Mouse (Mus musculus) cerebellum, postnatal 36 days (tissue): ENCODE results near the gene Rab5b.

Experiments used
- DNase-seq, 2 experiments: peaks; one replicate each; pipeline ENCODE4 v3.0.0; 2021 to 2022; ENCODE audit warnings: mixed read lengths in 2 of 2

Gene Rab5b

GRCm38 (mm10) chr10:128697072-128697725 lies 1.1 kb upstream of the Rab5b start:
- DNase-seq = no peak

DNA sequence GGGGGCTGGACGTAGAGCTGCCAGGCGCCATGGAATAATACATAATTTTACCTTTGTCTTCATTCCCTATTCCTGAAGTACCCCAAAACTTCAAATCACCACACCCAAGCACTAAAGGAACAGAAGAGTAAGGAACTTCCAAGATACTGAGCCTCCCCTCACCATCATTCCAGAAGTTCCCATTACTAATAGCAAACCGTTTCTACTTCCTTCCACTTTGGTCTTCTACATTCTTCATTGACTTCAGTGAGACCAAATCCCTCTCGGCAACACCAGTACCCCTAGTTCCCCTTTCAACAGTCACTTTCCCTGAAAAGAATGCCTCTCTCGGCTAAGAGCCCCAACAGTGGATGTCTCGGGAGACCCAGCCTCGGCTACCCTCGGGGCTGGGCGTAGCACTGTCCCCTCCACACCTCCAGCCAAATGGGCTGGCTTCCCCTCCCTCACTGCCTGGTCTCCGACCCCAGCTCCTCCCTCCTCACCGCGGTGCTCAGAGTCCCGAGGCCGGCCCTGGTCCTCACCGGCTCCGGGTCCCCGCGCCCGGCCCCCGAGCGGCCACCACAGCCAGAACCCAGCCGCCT lies 563 bp downstream of the Rab5b start:
- no peak for DNase-seq

DNA sequence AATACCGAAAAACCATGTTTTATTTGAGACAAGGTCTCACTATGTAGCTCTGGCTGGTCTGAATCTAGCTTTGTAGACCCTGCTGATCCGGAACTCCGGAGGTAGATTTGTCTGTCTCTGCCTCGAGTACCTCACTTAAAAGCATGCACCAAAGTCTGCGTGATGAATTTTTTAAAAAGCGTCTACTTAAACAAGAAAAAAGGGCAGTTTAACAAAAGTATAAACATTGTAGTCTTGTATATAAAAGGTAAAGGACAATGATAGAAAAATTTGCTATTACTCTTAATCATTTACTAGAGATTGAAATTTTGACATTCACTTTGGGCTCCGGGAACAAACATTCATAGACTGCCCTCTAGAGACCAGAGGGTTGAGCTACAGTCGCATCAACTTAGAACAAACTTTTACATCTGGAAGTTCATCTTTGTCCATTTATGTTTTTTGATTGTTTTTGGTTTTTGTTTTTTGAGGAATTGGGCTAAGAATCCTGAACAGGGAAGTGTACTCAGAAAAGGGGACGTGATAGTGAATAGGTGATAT lies 21.5 kb downstream of the Rab5b start:
- no peak for DNase-seq

- DNase-seq = peak; percentile 77 to 81
Measured at GRCm38 (mm10) chr10:128673763-128674468, 22.1 kb downstream of the Rab5b start, which contains the start of gene Suox. Gene Suox (minus strand): TSS chr10:128674073.

- no peak for DNase-seq
Measured at GRCm38 (mm10) chr10:128671148-128671547, 24.9 kb downstream of the Rab5b start.

- peak; percentile 83 to 87 for DNase-seq
Measured at GRCm38 (mm10) chr10:128668790-128669672, 27.0 kb downstream of the Rab5b start.

- no peak for DNase-seq
Measured at GRCm38 (mm10) chr10:128665806-128666205, 30.3 kb downstream of the Rab5b start.

DNA sequence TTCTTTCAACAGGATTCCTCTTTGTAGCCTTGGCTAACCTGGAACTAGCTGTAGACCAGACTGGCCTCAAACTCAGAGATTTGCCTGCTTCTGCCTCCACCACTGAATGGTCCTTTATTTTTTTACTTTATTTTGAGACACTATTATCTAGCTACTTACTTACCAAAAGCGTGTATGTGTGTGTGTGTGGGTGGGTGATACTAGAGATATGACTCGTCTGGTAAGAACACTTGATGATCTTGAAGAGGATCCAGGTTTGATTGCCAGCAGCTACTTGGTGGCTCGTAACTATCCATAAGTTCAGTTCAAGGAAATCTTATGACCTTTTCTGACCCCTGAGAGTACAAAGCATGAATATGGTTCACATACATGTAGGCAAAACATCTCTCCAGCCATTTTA lies 30.8 kb downstream of the Rab5b start:
- DNase-seq = no peak

DNA sequence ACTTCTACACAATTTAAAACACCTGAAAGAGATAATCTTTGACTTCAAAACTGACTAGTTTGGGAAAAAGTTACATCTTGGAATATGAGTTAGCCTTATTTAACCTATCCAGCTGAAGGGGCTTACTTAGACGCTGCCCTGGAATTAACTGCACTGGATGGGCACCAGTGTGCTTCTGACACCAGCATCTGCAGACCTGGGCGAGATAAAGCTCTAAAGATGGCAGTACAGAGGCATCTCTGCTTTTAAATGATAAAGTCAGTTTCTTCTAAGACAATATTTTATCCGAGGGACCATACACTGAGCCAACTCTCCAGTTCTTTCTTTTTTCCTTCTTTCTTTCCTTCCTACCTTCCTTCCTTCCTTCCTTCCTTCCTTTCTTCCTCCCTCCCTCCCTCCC lies 31.3 kb downstream of the Rab5b start:
- no peak for DNase-seq

DNA sequence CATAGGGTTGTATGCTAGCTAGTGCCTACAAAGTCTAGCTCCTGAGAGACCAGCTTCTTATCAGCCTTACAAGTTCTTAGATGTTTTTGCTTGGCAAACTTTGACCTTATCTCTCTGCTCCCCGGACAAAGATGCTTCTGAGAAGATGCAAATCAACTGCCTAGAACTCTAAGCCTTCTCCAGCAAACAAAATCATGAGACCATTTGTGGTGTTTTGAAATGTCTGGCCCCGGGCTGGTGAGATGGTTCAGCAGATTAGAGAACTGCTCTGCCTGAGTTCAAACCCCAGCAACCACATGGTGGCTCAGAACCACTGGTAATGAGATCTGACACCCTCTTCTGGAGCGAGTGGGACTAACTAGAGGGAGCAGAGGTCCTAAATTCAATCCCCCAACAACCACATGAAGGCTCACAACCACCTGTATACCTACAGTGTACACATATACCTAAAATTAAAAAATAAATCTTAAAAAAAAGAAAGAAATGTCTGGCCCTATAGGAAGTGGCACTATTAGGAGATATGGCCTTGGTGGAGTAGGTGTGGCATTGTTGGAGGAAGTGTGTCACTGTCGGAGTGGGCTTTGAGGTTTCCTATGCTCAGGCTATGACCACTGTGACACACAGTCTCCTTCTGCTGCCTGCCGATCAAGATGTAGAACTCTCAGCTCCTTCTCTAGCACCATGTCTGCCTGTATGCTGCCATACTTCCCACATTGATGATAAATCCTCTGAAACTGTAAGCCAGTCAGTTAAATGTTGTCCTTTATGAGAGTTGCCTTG lies 32.4 kb downstream of the Rab5b start:
- no peak for DNase-seq

DNA sequence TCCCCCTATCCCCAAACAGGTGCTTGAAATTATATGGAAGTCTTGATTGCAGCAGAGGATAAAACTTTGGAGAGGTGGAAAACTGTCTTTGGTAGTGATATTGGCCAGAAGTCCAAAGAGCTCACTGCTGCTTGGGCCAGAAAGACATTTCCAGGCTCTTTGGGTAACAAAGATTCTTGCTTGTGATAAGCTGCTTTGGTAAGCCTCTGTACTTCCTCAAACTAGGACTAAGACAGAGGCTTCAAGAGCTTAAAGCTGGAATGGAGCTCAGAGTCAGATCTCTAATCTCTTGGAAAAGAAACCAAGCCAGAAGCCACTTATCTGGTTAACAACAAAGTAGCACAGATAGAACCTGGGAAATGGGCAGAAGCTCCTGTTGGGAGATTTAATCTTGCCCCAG lies 33.6 kb downstream of the Rab5b start:
- DNase-seq = no peak

- no peak for DNase-seq
Measured at GRCm38 (mm10) chr10:128659490-128659889, 36.6 kb downstream of the Rab5b start.

- DNase-seq = no peak
Measured at GRCm38 (mm10) chr10:128657844-128658243, 38.2 kb downstream of the Rab5b start.

DNA sequence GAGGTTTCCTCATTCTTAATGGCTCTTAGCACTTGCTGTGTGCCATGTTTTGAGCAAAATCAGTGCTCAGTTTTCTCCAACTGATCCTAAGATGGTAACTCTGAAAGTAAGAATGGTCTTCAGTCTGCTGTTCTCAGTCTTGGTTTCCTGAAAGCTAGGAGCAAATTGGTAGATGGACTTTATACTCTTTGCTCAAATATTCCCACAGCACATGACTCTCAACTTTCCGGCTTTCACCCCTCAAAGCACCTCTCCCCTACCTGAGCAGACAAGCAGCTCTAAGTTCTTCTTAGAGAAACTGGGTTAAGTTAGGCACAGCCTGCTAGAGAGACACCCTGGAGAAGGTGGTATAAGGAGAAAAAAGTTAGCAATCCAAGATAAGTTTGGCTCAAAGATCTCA lies 39.3 kb downstream of the Rab5b start:
- no peak for DNase-seq

DNA sequence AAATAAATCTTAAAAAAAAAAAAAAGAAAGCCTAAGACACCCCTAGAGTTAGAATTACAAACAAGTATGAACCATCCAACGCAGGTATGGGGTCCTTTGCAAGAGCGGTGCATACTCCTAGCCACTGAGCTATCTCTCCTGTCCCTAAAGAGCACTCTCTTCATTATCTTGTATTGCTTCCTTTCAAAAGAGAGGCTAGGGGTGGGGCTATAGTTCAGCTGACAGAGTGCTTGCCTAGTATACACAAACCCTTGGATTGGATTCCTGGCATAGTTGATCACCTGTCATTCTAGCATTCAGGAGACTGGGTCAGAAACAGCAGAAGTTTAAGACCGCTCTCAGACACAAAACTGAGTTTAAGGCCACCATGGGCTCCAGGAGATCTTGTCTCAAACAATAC lies 40.8 kb downstream of the Rab5b start:
- DNase-seq = no peak

DNA sequence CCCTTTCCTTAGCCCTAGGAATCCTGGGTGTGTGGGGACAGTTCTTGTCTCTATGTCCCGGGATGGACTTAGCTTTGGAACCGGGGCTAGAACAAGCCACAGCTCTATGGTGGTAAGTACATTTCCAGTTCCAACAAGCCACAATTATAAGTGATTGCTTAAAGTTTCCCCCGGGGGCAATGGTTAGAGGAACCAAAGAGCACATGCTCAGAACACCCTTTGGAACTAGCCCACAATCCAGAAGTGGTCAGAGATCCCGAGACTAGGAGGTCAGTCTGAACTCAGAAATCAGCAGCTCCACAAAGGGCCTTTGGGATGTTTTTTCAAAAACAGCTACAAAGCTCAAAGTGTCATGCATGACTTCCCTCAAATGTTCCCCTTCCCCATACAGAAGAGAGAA lies 42.2 kb downstream of the Rab5b start:
- no peak for DNase-seq

- DNase-seq = peak; percentile 42 to 43
Measured at GRCm38 (mm10) chr10:128646139-128647089, 49.6 kb downstream of the Rab5b start.

DNA sequence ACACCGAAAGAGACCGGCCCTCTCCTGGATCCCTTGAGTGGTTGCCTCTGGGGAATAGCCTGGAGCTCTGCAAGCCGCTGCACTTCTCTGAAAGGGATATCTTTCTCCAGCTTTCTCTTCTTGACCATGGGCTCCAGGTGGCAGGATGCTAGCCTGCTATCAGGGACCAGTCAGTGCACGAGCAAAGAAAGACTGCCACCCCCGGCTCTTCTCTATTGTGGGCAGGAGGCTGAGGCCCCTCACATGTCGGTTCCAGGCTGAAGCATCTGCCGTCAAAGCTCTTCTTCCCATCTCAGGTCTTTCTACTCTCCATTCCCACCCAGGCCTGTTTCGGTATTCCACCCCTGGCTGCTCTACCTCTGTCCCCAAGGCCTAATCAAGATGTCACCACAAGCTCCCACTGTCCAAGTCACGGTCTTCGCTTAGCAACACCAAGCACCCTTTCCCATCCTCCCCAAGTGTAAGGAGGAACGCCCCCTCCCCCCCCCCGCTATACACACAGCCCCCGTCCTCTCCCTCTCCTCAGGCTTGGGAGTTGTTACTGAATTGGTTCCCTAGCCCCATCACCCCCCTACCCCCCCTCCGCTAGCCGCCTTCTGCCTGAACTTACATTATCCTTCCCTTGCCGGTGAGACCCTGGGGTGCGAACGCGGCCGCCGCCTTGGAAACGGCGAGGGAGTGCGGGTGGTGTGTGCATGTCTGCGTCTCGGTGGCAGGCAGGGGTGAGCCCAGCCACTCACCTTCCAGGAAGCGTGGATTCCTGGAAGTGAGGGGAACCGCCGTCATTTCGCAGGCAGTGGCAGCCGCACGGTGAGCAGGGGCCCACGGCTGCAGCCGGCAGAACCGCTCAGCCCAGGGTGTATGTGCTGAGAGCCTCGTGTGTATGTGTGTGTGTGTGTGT lies 50.7 kb downstream of the Rab5b start, which contains the start of gene Ikzf4:
Gene Ikzf4 (minus strand): TSS at position 881 of the 901 bp plus-strand sequence.
- peak; percentile 58 to 61 for DNase-seq

- DNase-seq = no peak
Measured at GRCm38 (mm10) chr10:128642749-128643148, 53.3 kb downstream of the Rab5b start.

GRCm38 (mm10) chr10:128641871-128642270 lies 54.2 kb downstream of the Rab5b start:
- DNase-seq = no peak
